Mouse (Mus musculus) spleen, adult 18-20 months (tissue): ENCODE measurements around the gene Zc3h14.

Source experiments
- DNase-seq, 2 experiments: peaks; one replicate each; pipeline ENCODE4 v3.0.0; 2022; ENCODE audit warnings: mixed read lengths in 2 of 2

Zc3h14 gene

DNA sequence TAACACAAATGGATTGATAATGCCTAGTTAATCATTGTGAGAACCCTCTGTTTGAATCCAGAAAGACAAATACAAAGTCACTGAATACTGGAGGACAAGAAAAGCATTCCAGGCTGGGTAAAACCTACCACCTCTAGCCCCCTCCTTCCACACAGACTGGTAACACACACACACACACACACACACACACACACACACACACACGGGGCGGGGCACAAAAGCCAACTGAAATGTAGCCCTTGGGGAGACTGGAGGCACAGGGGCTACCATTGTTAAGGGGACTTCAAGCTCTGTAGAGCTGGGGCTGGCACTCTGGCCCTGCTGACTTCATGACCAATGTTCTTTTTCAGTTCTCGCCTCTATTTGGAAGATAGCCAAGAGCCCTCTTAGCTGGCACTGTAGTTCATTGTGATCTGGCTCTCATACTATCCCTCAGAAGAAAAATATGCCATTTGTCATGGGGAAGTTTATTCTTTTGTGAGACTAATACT is 5.7 kb upstream of the Zc3h14 start:
- no peak for DNase-seq

DNA sequence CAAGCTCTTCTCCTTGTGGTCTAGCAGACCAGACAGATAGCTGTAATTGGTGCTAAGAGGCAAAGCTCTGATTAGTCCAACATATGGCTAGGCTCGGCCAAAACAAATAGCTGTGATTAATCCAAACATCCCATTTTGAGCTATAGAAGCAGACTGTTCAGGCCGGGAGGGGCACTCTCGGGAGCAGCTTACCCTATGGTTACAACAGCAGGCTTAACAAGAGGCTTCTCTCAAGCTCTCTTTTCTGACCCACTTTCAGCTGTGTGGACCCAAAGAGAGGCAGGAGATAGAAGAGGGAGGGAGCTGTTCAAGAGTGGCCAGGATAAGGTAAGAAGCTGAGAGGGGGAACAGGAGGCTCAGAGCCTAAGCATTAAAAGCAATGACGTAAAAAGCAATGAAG is 1.1 kb upstream of the Zc3h14 start:
- DNase-seq: no peak

DNA sequence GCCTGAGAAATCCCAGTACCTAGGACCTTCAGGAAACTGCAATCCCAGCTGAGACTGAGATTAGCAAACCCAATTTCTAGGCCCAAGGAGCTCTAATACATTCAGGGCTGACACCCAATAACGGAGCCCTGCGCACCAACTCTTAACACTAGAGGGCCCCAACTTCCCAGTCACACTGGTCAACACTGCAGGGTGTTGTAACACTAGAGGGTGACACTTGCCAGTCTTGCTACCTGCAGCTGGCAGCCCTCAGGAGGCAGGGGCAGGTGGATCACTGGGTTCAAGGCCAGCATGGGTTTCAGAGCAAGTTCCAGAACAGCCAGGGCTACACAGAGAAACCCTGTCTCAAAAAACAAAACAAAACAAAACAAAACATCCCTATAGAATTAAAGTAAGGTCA is 633 bp upstream of the Zc3h14 start:
- peak; percentile 48 to 53 for DNase-seq

DNA sequence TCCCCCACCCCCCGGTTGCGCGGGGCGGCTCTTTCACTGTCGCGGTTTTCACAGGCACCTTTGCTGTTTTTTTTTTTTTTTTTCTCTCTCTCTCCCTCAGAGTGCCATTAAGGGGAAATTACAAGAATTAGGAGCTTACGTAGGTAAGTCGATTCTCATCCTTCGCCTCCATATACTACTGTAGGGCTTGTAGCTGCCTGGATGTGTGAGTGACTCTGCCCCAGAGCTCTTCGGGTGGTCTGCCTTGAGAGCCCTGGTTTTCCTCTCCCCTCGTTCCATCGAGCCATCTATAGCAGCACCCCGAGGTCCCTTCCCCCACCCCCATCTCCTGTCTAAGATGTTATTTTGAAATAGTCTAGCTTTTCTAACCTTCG is 603 bp downstream of the Zc3h14 start:
- no peak for DNase-seq

DNA sequence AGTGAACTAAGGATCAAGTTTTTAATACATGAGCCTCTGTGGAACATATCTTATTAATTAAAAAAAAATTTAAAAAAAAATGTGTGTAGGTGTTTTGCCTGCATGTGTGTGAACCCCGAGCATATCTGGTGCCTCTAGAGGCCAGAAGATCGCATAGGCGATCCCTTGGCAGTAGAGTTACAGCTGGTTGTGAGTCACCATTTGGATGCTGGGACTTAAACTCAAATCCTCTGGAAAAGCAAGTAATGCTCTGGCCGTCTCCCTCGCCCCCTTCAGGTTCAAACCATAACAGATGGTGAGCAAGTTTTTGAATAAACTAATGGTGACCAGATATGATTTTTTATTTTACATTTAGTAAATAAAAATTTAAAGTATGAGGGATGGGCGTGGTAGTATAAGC is 10.9 kb downstream of the Zc3h14 start:
- no peak for DNase-seq

DNA sequence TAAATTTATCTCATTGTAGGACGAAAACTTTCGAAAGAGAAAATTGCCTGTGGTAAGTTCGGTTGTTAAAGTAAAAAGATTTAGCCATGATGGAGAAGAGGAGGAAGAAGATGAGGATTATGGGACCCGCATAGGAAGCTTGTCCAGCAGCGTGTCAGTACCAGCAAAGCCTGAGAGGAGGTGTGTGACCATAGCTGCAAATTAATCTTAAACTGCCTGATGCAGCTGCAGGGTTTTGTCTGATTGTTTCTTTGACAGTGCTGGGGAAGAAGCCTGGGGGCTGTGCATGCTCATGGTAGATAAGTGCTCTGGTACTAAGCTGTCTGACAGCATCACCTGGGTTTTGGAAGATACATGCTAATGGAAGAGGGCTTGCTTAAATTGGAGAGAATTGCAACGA is 12.9 kb downstream of the Zc3h14 start:
- no peak for DNase-seq

DNA sequence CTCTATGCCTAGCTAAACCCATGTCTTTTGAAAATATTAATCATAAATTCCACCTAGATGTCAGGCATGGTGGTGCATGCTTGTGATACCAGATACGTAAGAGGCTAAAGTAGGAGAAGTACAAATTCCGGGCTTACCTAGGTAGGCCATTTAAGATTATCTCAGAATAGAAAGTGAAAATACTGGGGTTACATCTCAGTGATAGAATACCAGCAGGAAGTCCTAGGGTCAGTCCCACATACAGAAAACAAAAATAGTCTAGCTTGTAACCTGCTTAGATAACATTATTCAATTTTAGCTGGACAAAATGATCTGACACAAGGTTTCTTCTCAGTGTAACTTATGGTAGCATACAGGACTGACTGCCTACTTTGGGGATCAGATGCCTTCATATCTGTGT is 19.5 kb downstream of the Zc3h14 start:
- no peak for DNase-seq

DNA sequence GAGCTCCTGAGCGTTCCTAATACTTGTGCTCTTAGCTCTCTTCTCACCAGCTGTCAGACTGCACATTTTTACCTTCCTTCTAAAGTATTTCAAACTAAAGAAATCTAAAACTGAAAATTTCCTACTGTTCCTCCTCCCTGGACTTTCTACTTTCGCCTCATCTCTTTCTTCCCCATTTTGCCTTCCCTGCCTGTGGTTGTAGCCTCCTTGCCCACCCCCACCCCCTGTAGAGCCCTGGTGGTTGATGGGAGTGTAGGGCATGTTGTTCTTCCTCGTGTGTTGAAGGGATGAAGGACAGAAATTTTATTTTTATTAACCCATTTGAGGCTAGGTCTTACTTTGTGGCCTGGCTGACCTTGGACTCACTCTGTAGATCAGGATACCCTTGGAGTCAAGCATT is 30.7 kb downstream of the Zc3h14 start:
- no peak for DNase-seq

DNA sequence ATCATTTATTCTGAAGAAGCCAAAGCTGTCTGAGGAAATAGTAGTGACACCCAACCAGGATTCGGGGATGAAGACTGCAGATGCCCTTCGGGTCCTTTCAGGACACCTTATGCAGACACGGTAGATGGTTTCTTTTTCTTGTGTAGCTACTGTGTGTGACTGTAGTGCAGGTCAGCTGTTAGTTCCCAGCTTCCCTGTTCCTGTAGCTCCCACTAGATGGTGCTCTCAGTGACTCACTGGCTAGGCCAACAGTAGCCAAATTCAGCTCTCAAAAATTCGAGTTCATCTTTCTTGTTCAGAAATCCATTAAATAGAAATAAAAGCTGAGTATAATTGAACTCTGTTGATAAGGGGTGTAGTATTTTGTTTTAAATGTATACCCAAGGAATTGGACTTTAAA is 32.4 kb downstream of the Zc3h14 start:
- peak in 1 of 2 experiments; percentile 10 for DNase-seq

DNA sequence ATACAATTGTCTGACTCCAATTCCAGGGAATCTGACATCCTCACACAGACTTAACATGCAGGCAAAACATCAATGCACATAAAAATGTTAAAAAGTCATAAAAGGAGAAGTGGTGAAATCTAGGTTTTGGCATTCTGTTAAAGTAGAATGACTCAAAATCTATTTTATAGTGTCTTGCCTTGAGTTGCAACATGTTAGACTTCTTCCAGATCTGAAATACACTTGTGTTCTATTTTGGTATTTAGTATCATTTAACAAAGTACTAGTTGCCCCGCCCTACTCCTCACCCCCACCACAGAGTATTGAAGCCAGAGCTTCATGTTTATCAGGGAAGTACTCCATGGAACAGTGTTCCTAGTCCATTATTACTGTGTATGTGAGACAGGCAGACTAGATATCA is 37.5 kb downstream of the Zc3h14 start:
- DNase-seq: no peak

DNA sequence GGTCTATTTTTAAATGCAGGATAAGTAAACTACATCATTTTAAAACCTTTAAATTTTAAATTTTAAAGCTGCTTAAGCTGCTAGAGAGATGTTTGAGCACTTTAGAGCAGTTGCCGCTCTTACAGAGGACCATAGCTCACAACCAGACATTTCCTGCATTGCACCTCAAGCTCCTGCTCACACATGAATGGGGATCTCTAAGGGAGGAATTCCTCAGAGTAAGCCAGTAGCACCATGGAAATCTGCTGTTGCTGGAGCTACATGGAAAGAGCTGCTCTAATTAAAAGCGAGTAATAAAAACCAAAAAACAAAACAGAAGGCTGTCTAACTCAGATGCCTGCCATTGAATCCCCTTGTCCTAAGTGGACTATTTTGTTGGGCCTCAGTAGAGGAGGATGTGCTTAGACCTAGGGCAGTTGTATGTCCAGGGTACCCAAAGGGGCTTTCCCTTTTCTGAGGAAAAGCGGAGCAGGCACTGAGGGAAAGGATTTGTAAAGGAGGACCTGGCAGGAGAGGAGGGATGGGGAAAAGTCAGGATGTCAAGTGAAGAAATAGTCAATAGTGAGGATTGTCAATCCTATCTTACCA is 49.1 kb downstream of the Zc3h14 start:
- DNase-seq: no peak

DNA sequence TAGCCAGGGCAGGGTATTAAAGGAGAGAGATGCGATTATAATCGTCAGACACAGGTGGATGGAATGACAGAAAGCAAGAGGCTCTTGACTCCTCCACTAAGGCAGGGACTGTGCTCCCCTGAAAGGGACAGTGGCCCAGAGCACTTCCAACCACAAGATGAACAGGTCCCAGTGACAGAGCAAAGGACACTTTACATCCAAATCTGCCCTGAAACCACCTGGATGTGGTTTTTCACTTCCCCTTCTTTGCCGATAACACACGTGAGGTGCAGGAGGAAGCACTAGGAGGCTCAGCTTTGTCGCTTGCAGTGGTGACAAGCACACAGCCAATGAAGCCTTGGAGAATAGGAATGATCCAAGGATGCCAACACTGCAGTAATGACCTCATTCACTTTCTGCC is 53.6 kb downstream of the Zc3h14 start:
- DNase-seq: no peak

DNA sequence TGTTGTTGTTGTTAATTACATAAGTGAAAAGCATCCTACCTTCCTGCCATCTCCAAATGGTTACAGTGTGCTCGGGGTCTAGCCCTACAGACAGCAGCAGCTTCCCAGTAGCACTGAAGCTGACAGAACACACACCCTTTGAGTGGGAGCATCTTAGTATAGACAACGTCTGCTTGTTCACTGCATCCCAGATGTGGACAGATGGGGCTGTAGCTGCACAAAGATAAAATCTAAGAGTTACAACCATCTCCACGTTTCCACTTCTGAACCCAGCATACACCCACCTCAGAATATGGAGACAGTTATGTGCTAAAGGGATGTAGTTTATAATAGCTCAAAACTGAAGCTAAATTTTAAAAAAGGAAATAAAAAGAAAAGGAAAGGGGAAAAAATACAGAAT is 55.5 kb downstream of the Zc3h14 start:
- DNase-seq: no peak

DNA sequence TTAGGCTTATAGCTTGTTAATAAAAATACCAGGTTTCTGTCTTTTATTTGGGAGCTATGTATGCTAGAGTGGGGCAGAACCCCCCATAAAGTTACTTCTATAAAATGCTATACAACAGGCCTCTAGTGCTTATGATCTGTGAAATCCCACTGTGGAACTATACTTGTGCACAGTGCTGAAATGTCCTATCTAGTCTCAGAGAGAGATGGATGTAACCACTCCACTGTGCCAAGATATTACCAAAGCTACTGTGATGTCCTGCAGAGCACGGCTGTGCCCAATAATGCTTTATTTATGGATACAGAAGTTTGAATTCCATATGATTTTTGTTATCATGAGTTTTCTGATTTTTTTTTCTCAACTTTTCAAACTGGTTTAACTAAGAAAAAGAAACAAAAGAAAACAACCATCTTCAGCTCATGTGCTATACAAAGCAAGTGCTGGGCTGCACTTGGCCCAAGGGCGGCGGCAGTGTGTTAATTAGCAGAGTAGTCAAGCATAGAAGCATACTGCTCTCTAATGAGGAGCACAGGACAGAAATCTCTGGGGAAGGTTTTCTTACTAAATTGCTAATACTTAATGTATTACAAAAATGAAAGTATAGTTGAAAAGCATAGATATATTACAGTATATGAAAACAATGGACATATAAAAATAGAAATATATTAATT is 57.4 kb downstream of the Zc3h14 start:
- DNase-seq: no peak

DNA sequence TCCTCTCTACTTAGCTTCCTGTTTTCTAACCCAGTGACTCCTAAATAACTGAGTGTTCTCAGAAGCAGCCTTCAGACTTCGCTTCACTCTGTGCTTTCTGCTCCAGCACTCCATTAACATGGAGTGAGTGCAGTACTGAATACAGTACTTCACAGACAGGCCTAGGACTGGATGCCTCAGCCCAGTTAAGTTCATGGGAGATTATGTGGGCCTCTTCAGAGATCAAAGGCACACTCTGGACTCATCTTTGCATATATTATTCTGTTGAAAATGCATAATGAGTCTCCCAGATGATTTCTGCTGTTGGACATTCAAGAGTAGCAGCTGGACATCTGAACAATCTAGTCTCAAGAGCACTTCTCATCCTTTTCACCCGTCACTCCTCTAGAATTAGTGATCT is 74.0 kb downstream of the Zc3h14 start:
- no peak for DNase-seq

DNA sequence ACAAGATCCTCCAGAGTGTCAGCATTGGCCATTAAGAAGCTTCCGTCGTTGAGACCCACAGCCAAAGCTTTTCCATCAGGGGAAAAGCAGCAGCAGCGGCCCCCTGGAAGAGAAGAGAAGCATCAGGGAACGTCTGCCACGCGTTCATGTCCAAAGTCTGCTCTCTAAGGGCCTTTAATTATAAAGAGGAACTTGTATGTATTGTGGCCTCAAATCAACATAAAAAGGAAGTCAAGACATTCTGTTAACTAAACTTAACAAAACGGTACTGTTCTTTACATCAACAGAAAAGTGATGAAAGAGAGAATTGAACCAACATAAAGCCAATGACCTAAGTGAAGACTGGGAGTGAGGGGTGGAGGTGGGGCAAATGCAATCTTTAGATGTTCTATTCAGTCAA is 84.4 kb downstream of the Zc3h14 start:
- no peak for DNase-seq

DNA sequence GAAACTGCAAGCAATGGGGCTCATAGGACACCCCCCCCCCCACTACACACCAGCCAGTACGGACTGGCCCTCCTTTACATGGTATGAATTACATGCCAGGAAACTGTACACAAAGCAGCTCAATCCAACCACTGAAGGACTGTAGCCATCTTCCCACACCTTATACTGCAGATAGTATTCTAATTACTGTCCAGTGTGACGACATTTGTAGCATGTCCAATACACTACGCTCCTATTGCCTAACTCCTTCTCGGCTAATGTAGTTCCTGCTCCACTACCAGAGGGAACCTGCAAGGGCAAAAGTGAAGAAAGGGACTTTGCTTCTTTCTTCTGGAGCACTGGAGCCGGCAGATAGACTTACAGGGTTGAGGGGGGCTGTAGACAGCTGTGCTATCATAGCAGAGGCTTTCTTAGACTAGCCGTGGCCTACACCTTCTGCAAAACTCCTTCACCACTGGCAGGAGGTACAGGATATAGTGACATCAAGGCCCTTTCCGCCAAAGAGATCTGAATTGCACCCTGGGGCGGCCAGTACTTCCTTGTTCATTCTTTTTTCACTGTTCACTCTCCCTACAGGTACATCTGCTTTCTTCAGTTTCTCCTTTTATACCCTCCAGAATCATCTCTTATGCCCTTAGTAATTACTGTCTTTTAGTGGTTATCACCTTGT is 86.3 kb downstream of the Zc3h14 start:
- no peak for DNase-seq

DNA sequence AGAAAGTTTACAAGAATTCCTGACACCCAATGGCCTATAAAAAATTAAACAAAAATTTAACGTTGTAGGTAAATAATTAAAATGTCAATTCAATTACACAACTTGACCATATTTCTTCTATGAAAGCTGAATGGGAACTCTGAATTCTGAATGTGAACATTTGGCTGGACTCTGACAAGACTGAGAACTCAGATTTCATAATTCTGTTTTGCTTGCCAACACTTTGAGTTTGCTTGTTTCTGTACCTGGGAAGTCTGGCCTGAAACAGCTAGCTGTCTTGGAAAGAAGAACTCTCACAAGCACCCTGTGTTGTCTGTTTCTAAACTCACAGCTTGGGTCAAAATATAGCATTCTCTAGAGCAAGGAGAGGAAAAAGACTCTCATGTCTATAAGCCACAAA is 87.1 kb downstream of the Zc3h14 start:
- DNase-seq: no peak

DNA sequence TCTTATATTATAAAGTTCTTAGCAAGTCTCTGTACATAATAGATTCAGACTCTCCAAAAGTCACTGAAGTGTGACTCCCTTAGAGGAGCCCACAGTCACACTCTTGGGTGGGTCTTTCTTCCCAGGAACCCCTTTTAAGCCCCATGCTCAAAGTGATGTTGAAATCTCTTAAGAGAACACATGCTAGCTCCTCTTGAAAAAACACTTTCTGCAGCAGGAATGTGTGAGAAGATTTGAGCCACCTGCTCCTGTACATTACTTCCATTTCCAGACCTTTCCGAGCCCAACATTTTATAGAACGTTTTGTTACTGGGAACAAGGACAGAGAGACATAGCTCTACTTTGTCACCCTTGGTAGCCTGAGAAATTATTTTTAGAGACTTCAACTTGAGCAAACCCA is 88.1 kb downstream of the Zc3h14 start:
- DNase-seq: no peak

DNA sequence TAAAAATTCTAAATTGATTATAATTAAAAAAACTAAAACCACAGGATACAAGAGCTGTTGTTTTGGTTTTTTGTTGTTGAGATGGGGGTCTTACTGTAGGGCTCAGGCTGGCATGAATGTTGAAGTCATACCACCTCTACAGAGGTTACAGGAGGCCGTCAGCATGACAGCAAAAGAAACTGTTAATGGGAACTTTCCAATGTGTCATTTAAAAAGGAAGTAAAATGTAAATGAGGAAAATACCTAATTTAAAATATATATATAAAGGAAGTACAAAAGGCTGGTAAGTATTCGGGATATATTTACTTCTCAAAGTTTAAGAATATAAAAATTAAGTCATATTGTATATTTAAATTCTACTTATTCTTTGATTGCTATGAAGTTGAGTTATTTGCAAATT is 88.7 kb downstream of the Zc3h14 start:
- no peak for DNase-seq
